In genomic region chr8:71665331-71666130, GRCm38 (mm10) we compare ENCODE assay signal across 8 mouse cellular contexts. TPM values are rescaled to one million over a fixed set of nuclear protein-coding genes. Genes with fewer than 3 reads are reported as not detected.
DNase-seq lines count a peak whose midpoint lies in the region; ATAC-seq lines count a peak whose summit lies in the region.

No protein-coding gene starts in this region.

- peak overlapping the region; percentile 31 for H3K4me2 ChIP-seq in embryonic facial prominence, embryonic 12.5 days (replicated peaks)
- peak overlapping the region; percentile 52 for H3K4me2 ChIP-seq in lung, embryonic 15.5 days

- H3K9me3 ChIP-seq in embryonic facial prominence, embryonic 12.5 days: no peaks in the 10 kb centered on the region
- no peaks in the 10 kb centered on the region for H3K9me3 ChIP-seq in lung, embryonic 15.5 days

- no peaks in the 10 kb centered on the region for H3K36me3 ChIP-seq in embryonic facial prominence, embryonic 12.5 days
- no peaks in the 10 kb centered on the region for H3K36me3 ChIP-seq in lung, embryonic 15.5 days

- DNase-seq in cerebellum, adult 11-12 months: peak; percentile 65
- DNase-seq in ES-CJ7 (ENCODE audit: low read depth, low spot score): peak; percentile 98
- peak; percentile 47 for DNase-seq in kidney, adult 18-20 months
- DNase-seq in ovary, postnatal 36 days (ENCODE audit: low spot score): peak; percentile 67
- no peak for DNase-seq in right cerebral cortex, postnatal 14 days

- H3K27me3 ChIP-seq in embryonic facial prominence, embryonic 12.5 days: peaks cover 58% of the 10 kb centered on the region
- H3K27me3 ChIP-seq in lung, embryonic 15.5 days: peaks cover 53% of the 10 kb centered on the region

- no peak for ATAC-seq in cerebellum, adult (ENCODE audit: insufficient number of reproducible peaks, low FRiP score, low TSS enrichment)
- 0 out of 2 replicates have a peak, but pooled peaks have one; percentile 22 for ATAC-seq in embryonic facial prominence, embryonic 12.5 days (ENCODE audit: insufficient number of reproducible peaks, insufficient read depth, low FRiP score, low TSS enrichment)
- peak; percentile 37; the same call in 1 of the 2 replicates for ATAC-seq in lung, embryonic 15.5 days (ENCODE audit: borderline replicate concordance, extremely low read depth, low FRiP score, low TSS enrichment)

- no peak overlapping the region for H3K9ac ChIP-seq in embryonic facial prominence, embryonic 12.5 days
- H3K9ac ChIP-seq in lung, embryonic 15.5 days: no peak overlapping the region

- no peak overlapping the region for H3K4me3 ChIP-seq in embryonic facial prominence, embryonic 12.5 days
- H3K4me3 ChIP-seq in lung, embryonic 15.5 days: peak overlapping the region; percentile 19; the same call in 1 of the 2 replicates

- H3K4me1 ChIP-seq in embryonic facial prominence, embryonic 12.5 days: peaks cover 15% of the 10 kb centered on the region
- peaks cover 29% of the 10 kb centered on the region for H3K4me1 ChIP-seq in lung, embryonic 15.5 days

- H3K27ac ChIP-seq in embryonic facial prominence, embryonic 12.5 days: no peak overlapping the region
- H3K27ac ChIP-seq in lung, embryonic 15.5 days: no peak overlapping the region

- 3% methylated on average over 22 of the region's 22 CpGs for WGBS in embryonic facial prominence, embryonic 12.5 days
- 3% methylated on average over 21 of the region's 22 CpGs for WGBS in lung, embryonic 15.5 days

RNA-seq across cellular contexts. Expression of gene Unc13a, which starts 6.0 kb away (rescaled TPM):
- 1.9 and 2.8 TPM in 2 replicates for polyA plus RNA-seq in embryonic facial prominence, embryonic 12.5 days (2016; fragmentation: Nextera tagmentation; extraction: Ambion mirVana)
- polyA plus RNA-seq in lung, embryonic 15.5 days (2015; fragmentation: Nextera tagmentation; extraction: Ambion mirVana): 0.66 and 0.81 TPM in 2 replicates

RNA-seq across cellular contexts. Expression of gene Jak3, which starts 10.6 kb away (rescaled TPM):
- polyA plus RNA-seq in embryonic facial prominence, embryonic 12.5 days (2016; fragmentation: Nextera tagmentation; extraction: Ambion mirVana): 3.4 and 4.5 TPM in 2 replicates
- 9.9 TPM in 2 replicates for polyA plus RNA-seq in lung, embryonic 15.5 days (2015; fragmentation: Nextera tagmentation; extraction: Ambion mirVana)

RNA-seq across cellular contexts. Expression of gene Insl3, which starts 23.5 kb away (rescaled TPM):
- 0.39 and 0.50 TPM in 2 replicates for polyA plus RNA-seq in embryonic facial prominence, embryonic 12.5 days (2016; fragmentation: Nextera tagmentation; extraction: Ambion mirVana)
- 0.63 and 1.3 TPM in 2 replicates for polyA plus RNA-seq in lung, embryonic 15.5 days (2015; fragmentation: Nextera tagmentation; extraction: Ambion mirVana)

RNA-seq across cellular contexts. Expression of gene B3gnt3, which starts 36.1 kb away (rescaled TPM):
- 0.64 and 0.67 TPM in 2 replicates for polyA plus RNA-seq in embryonic facial prominence, embryonic 12.5 days (2016; fragmentation: Nextera tagmentation; extraction: Ambion mirVana)
- 3.3 and 3.6 TPM in 2 replicates for polyA plus RNA-seq in lung, embryonic 15.5 days (2015; fragmentation: Nextera tagmentation; extraction: Ambion mirVana)

RNA-seq across cellular contexts. Expression of gene Colgalt1, which starts 54.7 kb away (rescaled TPM):
- 72.7 and 72.8 TPM in 2 replicates for polyA plus RNA-seq in embryonic facial prominence, embryonic 12.5 days (2016; fragmentation: Nextera tagmentation; extraction: Ambion mirVana)
- 77.9 and 79.3 TPM in 2 replicates for polyA plus RNA-seq in lung, embryonic 15.5 days (2015; fragmentation: Nextera tagmentation; extraction: Ambion mirVana)
